Mouse (Mus musculus) Muller cell, postnatal 12 days (primary cell): ENCODE measurements around the gene Nr2f6.

Source experiments
- DNase-seq: peaks from one replicate; pipeline ENCODE4 v3.0.0-alpha.2; 2015; ENCODE audit errors: inconsistent ontology term

Nr2f6 gene

GRCm38 (mm10) chr8:71381421-71381970 lies at the start of gene Nr2f6:
TSS of gene Nr2f6 (minus strand) at chr8:71381960.
- DNase-seq, result peak; percentile 84

GRCm38 (mm10) chr8:71422121-71422520 lies 40.4 kb upstream of the Nr2f6 start:
- no peak for DNase-seq

GRCm38 (mm10) chr8:71411535-71412273 lies 29.9 kb upstream of the Nr2f6 start:
- no peak for DNase-seq

GRCm38 (mm10) chr8:71408231-71408630 lies 26.5 kb upstream of the Nr2f6 start:
- no peak for DNase-seq

GRCm38 (mm10) chr8:71407441-71407840 lies 25.7 kb upstream of the Nr2f6 start:
- DNase-seq, result no peak

GRCm38 (mm10) chr8:71406099-71407015 lies 24.6 kb upstream of the Nr2f6 start:
- DNase-seq, result peak; percentile 69

- peak; percentile 97 for DNase-seq
Observed at GRCm38 (mm10) chr8:71405401-71406098, 23.8 kb upstream of the Nr2f6 start, which contains the start of gene Ankle1. TSS of gene Ankle1 (plus strand) at chr8:71406010.

- DNase-seq, result peak; percentile 69
Observed at GRCm38 (mm10) chr8:71404951-71405351, 23.2 kb upstream of the Nr2f6 start.

- DNase-seq, result no peak
Observed at GRCm38 (mm10) chr8:71404011-71404410, 22.3 kb upstream of the Nr2f6 start.

- no peak for DNase-seq
Observed at GRCm38 (mm10) chr8:71403107-71403885, 21.5 kb upstream of the Nr2f6 start.

- no peak for DNase-seq
Observed at GRCm38 (mm10) chr8:71402446-71402964, 20.7 kb upstream of the Nr2f6 start.

GRCm38 (mm10) chr8:71401454-71401853 lies 19.7 kb upstream of the Nr2f6 start:
- no peak for DNase-seq

- no peak for DNase-seq
Observed at GRCm38 (mm10) chr8:71400826-71401225, 19.1 kb upstream of the Nr2f6 start.

GRCm38 (mm10) chr8:71397701-71398100 lies 15.9 kb upstream of the Nr2f6 start:
- no peak for DNase-seq

GRCm38 (mm10) chr8:71396639-71397305 lies 15.0 kb upstream of the Nr2f6 start, which contains the start of gene Babam1:
TSS of gene Babam1 (plus strand) at chr8:71396861.
- peak; percentile 95 for DNase-seq

- DNase-seq, result no peak
Observed at GRCm38 (mm10) chr8:71395629-71396028, 13.9 kb upstream of the Nr2f6 start, which contains the start of gene Ushbp1. TSS of gene Ushbp1 (minus strand) at chr8:71395802.

GRCm38 (mm10) chr8:71395071-71395470 lies 13.3 kb upstream of the Nr2f6 start:
- DNase-seq, result no peak

GRCm38 (mm10) chr8:71394481-71394880 lies 12.7 kb upstream of the Nr2f6 start:
- DNase-seq, result no peak

GRCm38 (mm10) chr8:71392871-71393270 lies 11.1 kb upstream of the Nr2f6 start:
- peak; percentile 79 for DNase-seq

GRCm38 (mm10) chr8:71392391-71392790 lies 10.6 kb upstream of the Nr2f6 start:
- DNase-seq, result no peak
